Mouse (Mus musculus) kidney, embryonic 15.5 days (tissue): ENCODE measurements at regions not wholly inside any gene's neighbourhood (a gene's known extent, or its start where the extent isn't known, plus 50 kb on each side); places are given as distances from the start of the nearest gene placed in this dataset.
"Not testable (repeated sequence)": the region's sequence is repeated elsewhere in the genome, so short reads cannot be mapped to it uniquely, and the experiment has no call there.

ENCODE experiments used
- ATAC-seq: fragments of 200-750 bp; cut with Nextera tagmentation; replicated peaks from 2 replicates; pipeline ENCODE4 v1.8.0; 2017; ENCODE audit warnings: moderate TSS enrichment; ENCODE audit not compliant: low FRiP score
- H3K27ac ChIP-seq: fragments of 300-500 bp; sonication (generic); 2 replicates; pipeline ENCODE4 v1.5.1; 2015; ENCODE audit warnings: mild to moderate bottlenecking, inconsistent platforms
- H3K27me3 ChIP-seq: fragments of 300-500 bp; sonication (generic); 2 replicates; pipeline ENCODE4 v1.6.1; 2015; ENCODE audit warnings: inconsistent platforms
- H3K36me3 ChIP-seq: fragments of 300-500 bp; sonication (generic); 2 replicates; pipeline ENCODE4 v1.6.1; 2015; ENCODE audit warnings: inconsistent platforms
- H3K4me1 ChIP-seq: fragments of 300-500 bp; sonication (generic); 2 replicates; pipeline ENCODE4 v1.6.1; 2015; ENCODE audit warnings: inconsistent platforms
- H3K4me2 ChIP-seq: fragments of 300-500 bp; sonication (generic); 2 replicates; pipeline ENCODE4 v1.6.1; 2015; ENCODE audit warnings: moderate library complexity, mild to moderate bottlenecking, inconsistent platforms
- H3K4me3 ChIP-seq: fragments of 300-500 bp; sonication (generic); replicated peaks from 2 replicates; pipeline ENCODE4 v1.5.1; 2015; ENCODE audit warnings: mild to moderate bottlenecking, inconsistent platforms
- H3K9ac ChIP-seq: fragments of 300-500 bp; sonication (generic); 2 replicates; pipeline ENCODE4 v1.6.1; 2015; ENCODE audit warnings: mild to moderate bottlenecking, inconsistent platforms
- H3K9me3 ChIP-seq: fragments of 300-500 bp; sonication (generic); replicated peaks from 2 replicates; pipeline ENCODE4 v1.6.1; 2016; ENCODE audit warnings: inconsistent platforms
- WGBS: fragments of 180-500 bp; shearing (Covaris S2); methylation state at CpG from one replicate; pipeline ENCODE4 v1.1.7; 2015; ENCODE audit warnings: mixed read lengths; 5-methylcytosine and 5-hydroxymethylcytosine counted together

DNA sequence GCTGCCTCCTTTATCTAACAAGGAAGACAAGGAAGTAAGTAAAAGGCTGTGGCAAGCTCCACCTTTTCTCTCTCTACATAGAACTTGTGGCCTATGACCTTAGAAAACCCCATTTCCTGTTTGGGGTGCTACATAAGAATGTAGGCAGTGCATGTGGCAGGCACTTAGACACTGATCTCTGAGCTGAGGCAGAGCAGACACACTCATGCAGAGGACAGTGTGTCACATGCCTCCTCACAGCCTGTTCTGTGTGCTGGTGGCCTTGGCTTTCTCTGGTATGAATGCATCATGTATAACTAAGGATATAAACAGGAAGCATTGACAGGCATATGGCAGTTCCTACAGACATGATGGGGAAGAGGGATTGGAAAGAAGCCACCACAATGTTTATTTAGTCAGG, 678.5 kb upstream of the Olfr1507 start:
- not testable (repeated sequence) for H3K27ac ChIP-seq, H3K9me3 ChIP-seq, H3K36me3 ChIP-seq, H3K4me2 ChIP-seq, H3K9ac ChIP-seq, ATAC-seq, H3K4me3 ChIP-seq, H3K27me3 ChIP-seq, H3K4me1 ChIP-seq

DNA sequence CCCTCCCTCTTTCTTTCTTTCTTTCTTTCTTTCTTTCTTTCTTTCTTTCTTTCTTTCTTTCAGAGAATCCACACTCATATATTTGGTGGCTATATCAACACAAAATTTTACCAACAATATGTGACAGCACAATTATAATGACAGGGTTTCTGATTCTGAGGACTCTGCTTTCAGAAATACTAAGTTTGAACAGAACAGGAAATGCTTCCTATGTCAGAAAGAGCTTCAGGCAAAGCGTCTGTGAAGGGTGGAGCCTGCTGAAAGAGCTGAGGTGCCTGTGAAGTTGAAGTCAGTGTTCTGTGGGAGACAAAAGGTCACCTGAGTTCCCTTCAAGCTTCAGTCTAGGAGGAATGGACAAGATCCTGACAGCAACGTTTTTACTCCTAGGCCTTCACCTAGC, 670.8 kb upstream of the Olfr1507 start:
- not testable (repeated sequence) for H3K27me3 ChIP-seq, H3K4me3 ChIP-seq, H3K27ac ChIP-seq, ATAC-seq, H3K9ac ChIP-seq, H3K36me3 ChIP-seq, H3K4me2 ChIP-seq, H3K9me3 ChIP-seq, H3K4me1 ChIP-seq
- WGBS = no CpG with 5 or more reads among the region's 2 CpGs

DNA sequence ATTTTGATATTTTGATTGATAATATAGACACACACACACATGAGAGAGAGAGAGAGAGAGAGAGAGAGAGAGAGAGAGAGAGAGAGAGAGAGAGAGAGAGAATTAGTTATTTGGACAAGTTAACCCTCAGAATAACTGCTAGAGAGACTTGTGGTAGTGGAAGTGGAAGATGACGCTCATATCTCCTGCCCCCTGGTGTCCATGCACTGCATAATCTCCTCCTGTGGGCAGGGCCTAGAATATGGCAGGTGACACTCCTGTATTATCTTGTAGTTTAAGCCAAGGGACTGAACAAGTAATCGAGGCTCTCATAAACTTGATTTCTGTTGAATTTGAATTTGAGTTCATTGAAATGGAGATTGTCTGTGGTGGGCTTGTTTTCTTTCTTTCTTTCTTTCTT, 663.5 kb upstream of the Olfr1507 start:
- not testable (repeated sequence) for H3K9ac ChIP-seq, ATAC-seq
- WGBS = no CpG with 5 or more reads among the region's 2 CpGs

DNA sequence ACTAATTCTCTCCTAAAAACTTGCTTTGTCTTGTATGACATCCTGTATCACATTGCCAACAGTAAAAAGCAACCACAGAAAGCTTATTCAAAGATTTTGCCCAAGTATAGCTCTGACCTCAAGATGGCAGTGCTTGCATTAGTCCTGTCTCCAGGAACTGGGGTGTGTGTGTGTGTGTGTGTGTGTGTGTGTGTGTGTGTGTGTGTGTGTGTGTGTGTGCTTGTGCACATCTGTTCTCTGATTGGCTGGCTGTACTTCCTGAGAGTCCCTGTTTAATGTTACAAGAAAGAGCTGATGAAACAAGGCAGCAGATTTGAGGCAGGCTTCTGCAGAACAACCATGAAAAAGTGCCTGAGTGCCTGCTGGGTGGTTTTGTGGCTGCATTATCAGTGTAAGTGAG, 639.2 kb upstream of the Olfr1507 start:
- not testable (repeated sequence) for H3K4me1 ChIP-seq, ATAC-seq, H3K27me3 ChIP-seq, H3K9me3 ChIP-seq, H3K4me3 ChIP-seq, H3K4me2 ChIP-seq, H3K36me3 ChIP-seq, H3K9ac ChIP-seq, H3K27ac ChIP-seq

More for the DNA sequence above, 663.5 kb upstream of the Olfr1507 start:
- H3K27ac ChIP-seq, H3K4me1 ChIP-seq, H3K9me3 ChIP-seq, H3K4me2 ChIP-seq, H3K27me3 ChIP-seq, H3K36me3 ChIP-seq, H3K4me3 ChIP-seq: not testable (repeated sequence)

DNA sequence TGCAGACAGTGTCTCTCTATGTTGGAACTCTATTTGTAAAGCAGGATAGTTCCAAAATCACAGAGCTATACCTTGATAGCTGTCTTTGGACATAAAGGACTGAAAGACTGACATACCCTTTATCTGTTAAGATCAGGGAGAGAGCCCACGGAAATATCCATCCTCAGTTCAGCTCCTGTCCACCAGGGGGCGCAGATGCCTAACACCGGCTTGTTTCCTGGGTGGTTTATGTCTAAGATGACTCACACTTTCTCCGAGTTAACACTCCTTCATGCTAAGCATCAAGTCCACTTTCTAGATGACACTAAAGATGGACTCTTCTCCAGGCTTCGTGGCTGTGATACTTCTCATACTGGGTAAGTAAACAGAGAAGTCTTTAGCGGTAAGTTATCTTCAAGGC, 636.8 kb upstream of the Olfr1507 start:
- WGBS = 28% methylated on average over 6 of the region's 6 CpGs
- H3K9me3 ChIP-seq, H3K9ac ChIP-seq, H3K36me3 ChIP-seq, H3K4me1 ChIP-seq, H3K27ac ChIP-seq, H3K4me2 ChIP-seq, H3K27me3 ChIP-seq, H3K4me3 ChIP-seq, ATAC-seq: not testable (repeated sequence)

DNA sequence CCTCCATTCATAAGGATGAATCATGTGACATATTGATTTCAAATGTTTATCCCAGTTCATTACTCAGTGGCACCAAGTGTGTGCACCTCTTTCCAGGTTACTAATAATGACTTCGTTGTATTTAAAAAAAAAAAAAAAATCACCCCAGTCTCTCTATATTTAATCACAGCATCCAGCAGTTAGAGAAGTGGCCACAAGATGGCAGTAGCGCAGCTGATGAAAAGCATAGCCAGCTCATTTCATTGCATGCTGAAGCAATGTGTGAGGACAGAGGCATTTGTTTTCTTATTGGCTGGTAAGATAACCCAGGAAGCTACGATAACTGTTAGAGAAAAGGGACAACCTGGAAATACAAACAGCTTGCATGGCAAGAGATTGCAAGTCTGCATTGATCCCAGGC, 626.2 kb upstream of the Olfr1507 start:
- H3K36me3 ChIP-seq, H3K9me3 ChIP-seq, H3K4me3 ChIP-seq, H3K27me3 ChIP-seq, H3K4me1 ChIP-seq, H3K27ac ChIP-seq, H3K9ac ChIP-seq, H3K4me2 ChIP-seq, ATAC-seq: not testable (repeated sequence)
- 12% methylated on average over 2 of the region's 3 CpGs for WGBS

DNA sequence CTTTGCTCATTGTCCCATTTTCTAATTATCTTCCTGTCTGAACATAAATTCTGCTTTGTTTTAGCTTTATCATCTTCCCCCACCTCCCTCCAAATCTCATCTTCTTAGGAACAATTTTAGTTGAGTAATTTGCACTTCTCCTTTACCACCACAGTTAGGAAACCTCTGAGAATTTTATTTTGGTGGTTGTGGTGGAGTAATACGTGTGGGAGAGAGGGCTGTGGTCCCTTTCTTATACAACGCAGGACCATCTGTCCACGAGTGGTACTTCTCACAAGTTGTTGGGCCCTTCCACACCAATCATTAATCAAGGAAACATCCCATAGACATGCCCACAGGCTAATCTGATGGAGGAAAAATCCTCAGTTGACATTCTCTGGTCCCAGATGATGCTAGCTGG, 614.2 kb upstream of the Olfr1507 start:
- H3K9me3 ChIP-seq = not testable (repeated sequence)
- 74% methylated on average over 3 of the region's 3 CpGs for WGBS

DNA sequence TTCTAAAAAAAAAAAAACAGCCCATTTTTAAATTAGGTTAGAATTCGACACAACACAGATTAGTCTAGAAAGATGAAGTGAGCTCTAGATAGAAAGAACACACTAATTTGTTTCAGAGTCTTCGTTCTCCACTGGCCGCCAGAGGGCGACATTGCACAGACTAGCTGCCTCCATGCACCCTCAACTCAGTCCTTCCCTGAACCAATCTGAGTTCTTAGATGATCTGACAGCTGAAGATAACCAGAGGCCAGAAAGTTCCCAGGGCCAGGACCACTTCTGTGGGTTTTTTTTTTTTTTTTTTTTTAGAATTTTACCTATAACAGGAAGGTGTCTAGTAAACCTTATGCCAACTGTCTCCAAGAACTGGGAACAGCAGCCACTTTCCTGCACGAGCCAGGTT, 605.8 kb upstream of the Olfr1507 start:
- not testable (repeated sequence) for H3K4me3 ChIP-seq, H3K9ac ChIP-seq, ATAC-seq, H3K27me3 ChIP-seq, H3K4me2 ChIP-seq, H3K36me3 ChIP-seq, H3K27ac ChIP-seq, H3K9me3 ChIP-seq, H3K4me1 ChIP-seq
- WGBS = 33% methylated on average over 5 of the region's 5 CpGs

More for the DNA sequence above, 614.2 kb upstream of the Olfr1507 start:
- not testable (repeated sequence) for ATAC-seq, H3K36me3 ChIP-seq, H3K4me2 ChIP-seq, H3K27me3 ChIP-seq, H3K9ac ChIP-seq, H3K27ac ChIP-seq, H3K4me3 ChIP-seq, H3K4me1 ChIP-seq

DNA sequence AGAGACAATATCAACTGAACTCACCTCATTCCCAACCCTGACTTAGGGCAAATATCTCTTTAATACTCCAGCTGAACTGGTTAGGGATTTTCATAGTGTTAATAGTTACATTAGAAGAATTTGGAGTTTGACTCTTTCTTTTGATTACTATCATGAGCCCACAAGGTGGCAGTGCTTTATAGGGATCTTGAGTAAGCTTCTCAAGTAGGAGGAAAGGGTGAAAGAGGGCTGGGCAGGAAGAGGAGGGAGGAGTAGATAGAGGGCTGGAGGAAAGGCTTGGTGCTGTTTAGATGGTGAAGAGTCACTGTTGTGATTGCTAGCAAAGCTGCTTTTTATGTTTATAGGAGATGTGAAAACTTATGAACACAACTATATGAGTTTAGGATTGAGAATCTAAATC, 595.4 kb upstream of the Olfr1507 start:
- not testable (repeated sequence) for H3K4me2 ChIP-seq, H3K9me3 ChIP-seq, H3K4me1 ChIP-seq, H3K27me3 ChIP-seq, H3K27ac ChIP-seq, H3K9ac ChIP-seq, H3K36me3 ChIP-seq, ATAC-seq, H3K4me3 ChIP-seq

DNA sequence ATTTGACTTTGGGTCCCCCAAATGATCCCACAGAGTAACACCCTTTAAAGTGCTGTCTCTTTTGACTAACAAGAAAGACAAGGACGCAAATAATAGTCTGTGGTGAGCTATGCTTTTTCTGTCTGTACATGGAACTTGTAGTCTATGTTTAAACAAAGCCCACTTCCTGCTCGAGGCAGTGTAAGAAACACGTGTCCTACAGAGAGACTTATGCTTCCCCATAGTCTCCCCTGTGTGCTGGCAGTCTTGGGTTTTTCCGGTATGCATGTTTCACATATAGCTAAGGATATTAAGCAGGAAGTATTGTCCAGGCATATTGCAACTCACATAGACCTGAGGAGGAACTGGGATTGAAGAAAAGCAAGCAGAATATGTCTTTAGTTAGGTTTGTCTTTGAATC, 586.3 kb upstream of the Olfr1507 start:
- not testable (repeated sequence) for H3K4me1 ChIP-seq, H3K36me3 ChIP-seq, H3K4me3 ChIP-seq, H3K27ac ChIP-seq, H3K27me3 ChIP-seq, H3K9me3 ChIP-seq, H3K9ac ChIP-seq, H3K4me2 ChIP-seq, ATAC-seq
- WGBS = 83% methylated on average over 4 of the region's 4 CpGs

DNA sequence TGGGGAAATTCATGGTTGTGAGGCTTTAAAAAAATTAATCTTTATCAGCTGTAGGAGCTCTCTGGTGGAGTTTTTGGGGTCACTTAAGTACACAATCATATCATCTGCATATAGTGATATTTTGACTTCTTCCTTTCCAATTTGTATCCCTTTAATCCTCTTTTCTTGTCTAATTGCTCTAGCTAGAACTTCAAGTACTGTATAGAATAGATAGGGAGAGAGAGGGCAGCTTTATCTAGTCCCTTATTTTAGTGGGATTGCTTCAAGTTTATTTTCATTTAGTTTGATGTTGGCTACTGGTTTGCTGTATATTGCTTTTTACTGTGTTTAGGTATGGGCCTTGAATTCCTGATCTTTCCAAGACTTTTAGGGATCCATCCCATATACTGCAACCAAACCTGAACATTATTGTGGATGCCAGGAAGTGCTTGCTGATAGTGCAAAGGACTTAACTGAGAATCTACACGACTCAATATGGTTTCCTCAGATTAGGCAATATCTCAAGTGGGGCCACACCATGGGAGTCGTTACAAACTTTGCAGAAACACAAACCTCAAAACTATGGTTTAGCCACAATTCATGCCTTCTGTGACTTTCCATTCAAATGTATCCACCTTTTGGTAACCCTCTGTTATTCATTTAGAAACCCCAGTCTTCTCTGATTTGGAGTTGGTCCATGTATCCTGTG, 585.6 kb upstream of the Olfr1507 start:
- H3K4me1 ChIP-seq, H3K9me3 ChIP-seq, H3K9ac ChIP-seq, H3K4me2 ChIP-seq, H3K27ac ChIP-seq, H3K27me3 ChIP-seq, H3K36me3 ChIP-seq, ATAC-seq, H3K4me3 ChIP-seq: not testable (repeated sequence)
- no CpG with 5 or more reads among the region's 2 CpGs for WGBS

DNA sequence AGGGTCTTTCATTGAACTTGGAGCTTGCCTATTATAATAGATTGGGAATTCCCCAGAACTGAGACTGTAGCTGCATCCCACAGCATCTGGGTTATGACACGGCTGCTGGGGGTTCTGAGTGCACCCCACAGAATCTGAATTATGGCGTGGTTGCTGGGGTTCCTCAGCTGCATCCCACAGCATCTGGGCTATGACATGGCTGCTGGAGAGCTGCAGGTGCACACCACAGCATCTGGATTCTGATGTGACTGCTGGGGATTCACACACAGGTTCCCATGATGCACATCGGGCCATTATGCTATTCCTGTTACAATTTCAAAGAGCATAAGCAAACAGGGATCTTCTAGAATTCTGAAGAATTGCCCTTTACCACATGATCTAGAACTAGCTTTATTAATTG, 585.0 kb upstream of the Olfr1507 start:
- H3K4me1 ChIP-seq, H3K9ac ChIP-seq, H3K4me3 ChIP-seq, H3K4me2 ChIP-seq, H3K9me3 ChIP-seq, H3K27ac ChIP-seq, ATAC-seq, H3K27me3 ChIP-seq, H3K36me3 ChIP-seq: not testable (repeated sequence)
- WGBS = 63% methylated on average over 3 of the region's 3 CpGs

DNA sequence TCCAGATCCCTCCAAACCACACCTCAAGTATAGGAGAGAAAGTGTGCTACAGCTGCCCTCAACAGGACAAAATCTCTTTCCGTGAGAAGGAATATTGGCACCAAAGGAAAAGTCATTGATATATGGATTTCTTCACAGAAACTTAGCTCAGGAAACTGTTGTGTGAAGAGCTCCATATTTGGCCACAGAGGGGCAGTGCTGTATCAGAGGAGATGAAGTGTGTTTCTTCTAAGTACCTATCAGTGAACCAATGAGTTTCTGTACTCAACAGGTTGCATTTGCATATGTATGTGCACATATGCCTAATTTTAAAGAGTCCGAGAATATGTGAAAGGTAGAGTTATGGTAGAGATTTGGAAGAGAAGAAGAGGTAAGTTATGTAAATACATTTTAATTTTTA, 580.4 kb upstream of the Olfr1507 start:
- ATAC-seq, H3K4me3 ChIP-seq, H3K9me3 ChIP-seq, H3K4me1 ChIP-seq, H3K4me2 ChIP-seq, H3K36me3 ChIP-seq, H3K27ac ChIP-seq, H3K9ac ChIP-seq, H3K27me3 ChIP-seq: not testable (repeated sequence)
- WGBS = 84% methylated on average over 2 of the region's 2 CpGs
